Mouse (Mus musculus): ENCODE results near the gene Get4.

The Get4 gene

GRCm38 (mm10) chr5:139283460-139284180 lies 31.5 kb downstream of the Get4 start:
- DNase-seq (ENCODE audit: inconsistent ontology term) = no peak

DNA sequence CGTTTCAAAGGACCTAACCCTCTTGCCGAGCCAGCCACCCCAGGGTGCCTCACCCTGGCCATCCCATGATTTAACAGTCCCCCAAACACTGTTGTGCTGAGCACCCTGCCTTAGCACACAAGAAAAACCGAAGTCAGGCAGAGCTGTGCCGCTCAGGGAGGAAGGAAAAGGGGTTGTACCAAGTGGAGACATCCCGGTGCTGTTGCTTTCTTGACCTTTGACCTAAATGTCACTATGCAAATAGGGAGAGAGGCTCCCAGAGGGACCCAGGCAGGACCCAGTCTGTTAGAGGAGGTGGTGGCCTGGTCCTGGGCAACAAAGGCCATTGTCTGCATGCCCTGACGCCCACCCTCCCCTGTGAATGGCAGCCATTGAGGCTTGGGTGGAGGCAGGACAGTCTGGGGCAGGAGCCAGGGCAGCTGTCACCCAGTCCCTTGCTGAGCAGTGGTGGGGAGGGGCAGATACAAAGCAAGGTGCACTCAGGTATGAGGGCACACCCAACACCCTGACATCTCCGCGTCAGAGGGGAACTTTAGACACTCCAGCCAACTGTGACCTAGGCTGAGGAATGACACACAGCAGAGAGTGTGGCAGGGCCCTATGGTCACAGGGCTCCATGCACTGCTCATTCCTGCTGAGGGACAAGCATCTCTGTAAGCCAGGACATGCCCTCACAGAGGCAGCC lies 33.4 kb downstream of the Get4 start:
- no peak for DNase-seq (ENCODE audit: inconsistent ontology term)

DNA sequence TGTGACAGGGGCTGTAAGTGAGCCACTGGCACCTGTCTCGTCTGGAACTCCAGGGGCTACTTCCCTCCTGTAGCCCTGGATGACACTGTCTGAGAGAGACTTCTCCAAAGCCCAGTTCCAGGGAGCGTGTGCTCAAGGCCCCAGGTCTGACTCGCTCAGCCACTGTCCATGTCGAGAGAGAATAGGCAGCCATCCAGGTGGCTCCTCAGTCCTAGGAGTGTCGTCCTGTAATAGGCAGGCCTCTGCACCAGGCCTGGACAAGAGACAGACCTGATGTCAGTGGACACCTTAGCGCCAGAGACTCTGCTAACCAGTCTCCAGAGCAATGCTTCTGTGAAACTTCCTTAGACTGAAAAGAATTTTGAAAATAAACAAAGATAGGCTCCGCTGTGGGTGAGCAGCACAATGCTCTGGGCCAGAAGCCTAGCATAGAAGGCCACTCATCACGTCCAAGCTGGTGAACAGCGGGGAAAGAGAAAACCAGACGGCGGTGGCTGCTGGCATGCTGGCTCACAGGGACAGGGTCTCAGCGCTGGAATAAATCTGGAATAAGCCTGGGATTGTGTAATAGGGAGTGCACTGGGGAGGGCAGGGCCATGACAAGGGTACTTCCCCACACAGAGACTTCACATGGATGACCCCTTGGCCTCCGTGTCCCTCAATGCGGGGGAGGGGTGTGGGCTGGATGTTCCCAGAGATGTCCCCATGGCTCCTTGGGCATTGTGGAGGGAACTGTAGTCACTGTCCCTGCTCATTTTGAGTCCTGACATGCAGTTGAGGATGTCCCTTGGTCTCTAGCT lies 34.2 kb downstream of the Get4 start:
- peak; percentile 29 for DNase-seq (ENCODE audit: inconsistent ontology term)

DNA sequence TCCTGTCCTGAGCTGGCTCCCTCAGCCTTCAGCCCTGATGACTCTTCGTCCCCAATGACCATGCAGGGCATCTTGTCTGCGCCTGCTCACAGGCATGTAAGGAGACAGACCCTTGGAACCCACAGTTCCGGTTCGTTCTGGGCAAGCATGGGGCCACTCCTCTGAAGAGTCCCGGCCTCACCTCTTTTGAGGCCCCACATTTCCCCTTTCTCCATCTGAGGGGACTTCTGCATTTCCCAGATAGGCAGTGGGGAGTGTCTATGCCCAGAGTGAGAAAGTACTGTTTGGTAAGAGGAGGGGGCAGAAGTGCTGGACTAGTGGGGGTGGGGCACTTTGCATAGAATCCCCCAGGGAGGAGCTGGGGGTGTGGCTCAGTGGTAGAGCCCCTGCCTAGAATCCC lies 35.0 kb downstream of the Get4 start:
- DNase-seq (ENCODE audit: inconsistent ontology term) = no peak

- no peak for DNase-seq (ENCODE audit: inconsistent ontology term)
Measured at GRCm38 (mm10) chr5:139287787-139288186, 35.7 kb downstream of the Get4 start.

DNA sequence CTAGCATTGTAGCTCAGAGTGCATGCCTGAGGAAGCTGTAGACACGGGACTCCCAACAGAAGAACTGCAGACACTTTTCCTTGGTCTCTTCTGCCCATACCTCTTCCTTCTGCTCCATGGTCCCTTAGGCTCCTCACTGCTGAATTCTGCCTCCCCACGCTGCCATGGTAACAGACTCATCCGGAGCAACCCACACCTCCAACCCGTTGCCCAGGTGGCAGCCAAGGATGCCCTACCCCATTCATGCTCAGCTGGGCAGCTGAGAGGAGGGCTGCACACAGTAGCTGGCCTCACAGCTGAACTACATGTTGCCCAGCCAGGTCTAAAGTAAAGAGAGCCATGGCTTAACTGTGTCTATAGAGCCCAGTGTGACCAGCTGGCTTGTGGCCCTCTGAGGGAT lies 36.5 kb downstream of the Get4 start:
- DNase-seq (ENCODE audit: inconsistent ontology term) = no peak

DNA sequence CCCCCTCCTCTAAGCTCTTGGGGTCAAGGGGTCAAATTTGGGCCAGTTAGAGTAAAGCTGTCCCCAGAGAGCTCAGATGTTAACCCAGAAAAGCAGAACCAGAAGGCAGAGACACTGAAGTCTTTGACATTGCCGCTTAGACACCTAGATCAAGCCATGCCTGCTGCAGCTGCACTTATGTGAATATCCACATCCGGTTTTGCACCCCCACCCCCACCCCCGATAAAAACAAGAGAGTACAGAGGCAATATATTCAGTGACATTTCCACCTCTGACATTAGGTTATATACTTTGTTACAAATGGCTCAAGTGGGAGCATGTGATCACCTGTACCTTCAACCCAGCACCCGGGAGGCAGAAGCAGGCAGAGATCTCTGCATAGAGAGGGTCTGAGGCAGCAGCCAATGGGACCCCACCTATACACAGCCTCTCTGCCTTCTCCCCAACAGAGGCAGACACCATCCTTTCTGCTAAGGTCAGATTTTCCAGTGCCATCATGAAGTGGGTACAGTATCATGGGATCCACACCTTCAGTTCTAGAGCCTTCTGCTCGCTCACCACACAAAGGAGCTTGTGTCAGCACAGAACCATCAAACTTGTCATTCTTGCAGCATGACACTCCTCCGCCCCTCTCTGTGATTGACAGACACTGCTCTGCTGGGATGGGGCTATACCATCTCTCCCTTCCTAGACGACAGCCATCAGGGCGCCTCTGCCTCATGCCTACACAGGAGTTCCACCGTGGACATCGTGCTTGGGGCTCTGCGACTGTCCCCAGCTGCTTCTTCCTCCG lies 38.5 kb downstream of the Get4 start:
- DNase-seq (ENCODE audit: inconsistent ontology term) = no peak

GRCm38 (mm10) chr5:139291811-139292560 lies 39.9 kb downstream of the Get4 start:
- DNase-seq (ENCODE audit: inconsistent ontology term) = peak; percentile 56

DNA sequence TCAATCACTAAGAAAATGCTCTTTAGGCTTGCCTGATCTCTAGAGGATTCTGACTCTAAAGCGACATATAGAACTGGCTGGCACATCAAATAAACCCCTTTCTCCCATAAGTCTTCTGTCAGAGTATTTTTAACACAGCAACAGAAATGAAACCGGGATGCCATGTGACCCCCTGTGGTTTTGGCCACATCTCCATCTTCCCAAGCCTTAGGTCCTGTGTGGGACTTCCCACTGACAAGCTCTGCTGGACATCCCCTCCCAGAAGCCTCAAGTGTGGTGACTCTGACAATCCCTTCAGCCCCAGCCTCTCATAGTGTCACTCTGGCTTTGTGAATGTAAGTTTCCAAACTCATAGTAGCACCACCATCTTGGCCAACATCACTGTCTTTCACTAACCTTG lies 42.0 kb downstream of the Get4 start:
- DNase-seq (ENCODE audit: inconsistent ontology term) = no peak

- no peak for DNase-seq (ENCODE audit: inconsistent ontology term)
Measured at GRCm38 (mm10) chr5:139297092-139297491, 45.0 kb downstream of the Get4 start.

DNA sequence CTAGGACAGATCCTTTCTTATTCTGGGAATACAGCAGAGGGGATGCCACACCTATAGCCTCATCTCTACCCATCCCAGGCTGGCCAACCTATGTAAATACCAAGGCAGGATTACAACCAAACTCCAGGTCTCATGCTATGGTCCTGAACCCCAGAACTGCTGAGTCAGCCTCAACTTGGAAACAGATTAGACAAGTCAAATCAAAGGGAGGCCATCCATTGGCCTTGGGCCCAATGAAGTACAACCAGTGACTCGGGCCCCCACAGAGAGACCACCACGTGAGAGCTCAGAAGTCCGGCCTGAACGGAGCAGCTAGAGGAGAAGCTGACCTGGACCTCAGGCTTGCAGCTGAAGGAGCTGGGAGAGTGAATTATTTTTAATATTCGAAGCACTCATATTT lies 45.6 kb downstream of the Get4 start:
- no peak for DNase-seq (ENCODE audit: inconsistent ontology term)

DNA sequence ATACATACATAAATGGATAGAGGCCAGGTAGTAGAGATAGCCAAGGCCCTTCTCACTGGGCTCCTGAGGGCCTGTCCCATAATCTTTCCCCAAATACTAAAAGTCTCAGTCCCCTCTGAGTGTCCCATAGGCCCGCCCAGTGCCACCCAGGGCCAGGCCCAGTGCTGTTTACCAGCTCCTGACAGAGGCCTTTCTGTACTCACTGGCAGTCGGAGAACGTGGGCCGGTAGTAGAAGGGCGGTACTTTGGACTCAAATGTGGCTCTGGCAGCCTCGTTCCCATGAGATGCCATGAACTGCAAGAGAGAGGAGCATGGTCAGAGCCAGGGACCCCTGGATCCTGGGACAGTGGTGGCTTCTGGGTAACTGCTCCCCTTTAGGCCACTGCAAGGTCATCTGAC lies 50.0 kb downstream of the Get4 start:
- no peak for DNase-seq (ENCODE audit: inconsistent ontology term)

DNA sequence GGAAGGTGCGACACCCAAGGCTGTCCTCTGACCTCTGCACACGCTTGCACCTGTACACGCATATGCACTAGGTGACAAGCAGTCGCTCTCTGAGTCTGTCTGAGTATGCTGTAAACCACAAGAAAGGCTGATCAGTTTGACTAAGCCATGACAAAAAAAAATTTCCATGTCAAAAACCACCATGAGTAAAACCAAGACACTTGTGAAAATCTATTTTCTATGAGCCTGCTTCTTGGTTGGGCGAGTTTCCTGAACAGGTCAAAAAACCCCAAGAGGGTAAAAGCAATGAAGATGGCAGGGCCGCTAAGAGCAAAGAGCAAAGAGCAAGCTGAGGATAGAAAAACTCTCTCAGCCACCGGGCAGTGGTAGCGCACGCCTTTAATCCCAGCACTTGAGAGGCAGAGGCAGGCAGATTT lies 51.5 kb downstream of the Get4 start:
- no peak for DNase-seq (ENCODE audit: inconsistent ontology term)

DNA sequence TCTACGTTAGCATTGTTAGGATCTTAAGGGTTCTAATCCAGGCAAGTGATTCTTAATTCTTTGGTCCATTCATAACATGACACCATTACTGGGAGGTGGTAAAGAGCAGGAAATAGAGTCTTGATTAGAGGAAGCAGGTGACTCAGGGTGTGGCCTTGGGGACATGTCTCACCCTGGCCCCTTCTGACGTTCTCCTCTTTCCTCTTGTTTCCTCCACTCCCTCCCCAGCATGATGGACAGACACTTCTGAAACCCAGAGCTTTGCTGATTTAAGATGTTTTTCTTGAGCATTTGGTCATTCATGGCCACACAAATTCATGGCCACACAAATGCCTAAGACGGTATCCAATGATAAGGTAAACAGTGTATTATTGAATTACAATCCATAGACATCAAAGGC lies 57.8 kb downstream of the Get4 start:
- no peak for DNase-seq (ENCODE audit: inconsistent ontology term)

- DNase-seq (ENCODE audit: inconsistent ontology term) = no peak
Measured at GRCm38 (mm10) chr5:139310477-139310876, 58.4 kb downstream of the Get4 start.

GRCm38 (mm10) chr5:139311822-139312221 lies 59.7 kb downstream of the Get4 start:
- DNase-seq (ENCODE audit: inconsistent ontology term) = no peak

GRCm38 (mm10) chr5:139313536-139313935 lies 61.4 kb downstream of the Get4 start:
- no peak for DNase-seq (ENCODE audit: inconsistent ontology term)

DNA sequence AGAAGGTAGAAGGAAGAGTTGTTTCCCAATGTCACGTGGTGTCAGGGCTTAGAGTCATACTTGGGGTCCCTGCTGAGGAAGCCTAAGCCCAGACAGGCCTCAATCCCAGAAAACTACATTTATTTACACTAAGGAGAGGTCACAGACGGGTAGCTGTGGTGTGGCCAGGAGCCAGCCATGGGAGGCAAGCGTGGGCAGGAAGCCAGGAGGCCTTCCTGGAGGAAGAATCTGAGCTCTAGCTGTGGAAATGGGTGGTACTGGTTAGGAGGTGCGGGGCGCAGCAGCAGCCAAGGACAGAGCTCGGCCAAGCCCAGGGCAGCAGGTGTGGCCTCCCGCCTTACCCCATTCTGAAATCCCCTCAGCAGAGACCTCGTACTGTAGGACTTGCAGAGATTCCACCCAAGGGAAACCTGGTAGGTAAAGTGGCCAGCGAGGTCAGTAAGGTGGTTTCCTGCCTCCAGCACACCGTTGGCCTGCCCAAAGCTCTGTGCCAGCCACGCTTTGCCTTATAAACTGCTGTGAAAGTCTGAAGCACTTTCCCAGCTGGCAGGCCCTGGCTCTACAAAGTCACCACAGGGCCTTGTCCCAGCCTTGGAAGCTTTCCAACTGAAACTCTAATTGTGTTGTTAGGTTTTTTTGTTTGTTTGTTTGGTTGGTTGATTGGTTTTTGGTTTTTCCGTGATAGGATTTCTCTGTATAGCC lies 63.0 kb downstream of the Get4 start:
- no peak for DNase-seq (ENCODE audit: inconsistent ontology term)

- no peak for DNase-seq (ENCODE audit: inconsistent ontology term)
Measured at GRCm38 (mm10) chr5:139316982-139317675, 65.0 kb downstream of the Get4 start.

Measured in Muller cell, postnatal 12 days (primary cell).